Mouse (Mus musculus): ENCODE measurements around the gene Etaa1. TPM values are rescaled to one million over a fixed set of nuclear protein-coding genes. Genes with fewer than 3 reads are reported as not detected.
"Not testable (repeated sequence)": the region's sequence is repeated elsewhere in the genome, so short reads cannot be mapped to it uniquely, and the experiment has no call there.

The Etaa1 gene
- polyA plus RNA-seq, 1 experiment from 2014 or later = 10.2 TPM

DNA sequence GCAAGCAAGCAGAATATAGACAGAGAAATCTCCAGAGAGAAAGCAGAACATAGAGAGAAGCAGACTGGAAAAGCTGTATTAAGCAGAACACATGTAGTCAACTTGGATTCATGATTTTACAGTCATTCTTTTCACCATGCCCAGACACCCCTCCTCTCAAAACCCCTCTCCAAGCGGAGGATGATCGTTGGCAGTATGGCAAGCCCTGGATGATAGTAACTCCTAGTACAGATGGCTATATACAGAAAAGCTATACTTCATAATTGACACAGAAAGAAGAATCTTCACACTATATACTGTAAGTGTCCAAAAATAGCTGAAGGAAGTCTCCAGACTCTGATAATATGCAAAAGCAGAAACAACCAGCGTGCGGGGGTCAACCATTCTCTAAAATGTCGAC is 36.6 kb downstream of the Etaa1 start:
- WGBS = 87% methylated on average over 5 of the region's 5 CpGs
- H3K4me3 ChIP-seq = no peak overlapping the region

GRCm38 (mm10) chr11:17916486-17916885 is 37.2 kb downstream of the Etaa1 start:
- no peak overlapping the region for H3K27ac ChIP-seq (ENCODE audit: poor library complexity, severe bottlenecking)
- WGBS = 77% methylated on average over 1 of the region's 1 CpGs
- H3K27me3 ChIP-seq (replicated peaks) = no peaks in the 10 kb centered on the region
- no peaks in the 10 kb centered on the region for H3K4me1 ChIP-seq (replicated peaks)
- no peak overlapping the region for H3K4me2 ChIP-seq
- H3K4me3 ChIP-seq = no peak overlapping the region
- H3K9ac ChIP-seq = no peak overlapping the region
- peaks cover 4% of the 10 kb centered on the region; the same call in 1 of the 2 replicates for H3K9me3 ChIP-seq (replicated peaks)
- H3K36me3 ChIP-seq = no peaks in the 10 kb centered on the region
- ATAC-seq (ENCODE audit: insufficient number of reproducible peaks, low FRiP score) = no peak

More for the DNA sequence above, 36.6 kb downstream of the Etaa1 start:
- H3K4me2 ChIP-seq = no peak overlapping the region
- H3K27me3 ChIP-seq (replicated peaks) = no peaks in the 10 kb centered on the region
- H3K36me3 ChIP-seq = no peaks in the 10 kb centered on the region
- H3K9me3 ChIP-seq (replicated peaks) = peaks cover 4% of the 10 kb centered on the region; the same call in 1 of the 2 replicates
- H3K4me1 ChIP-seq (replicated peaks) = no peaks in the 10 kb centered on the region
- no peak for ATAC-seq (ENCODE audit: insufficient number of reproducible peaks, low FRiP score)
- no peak overlapping the region for H3K9ac ChIP-seq
- no peak overlapping the region for H3K27ac ChIP-seq (ENCODE audit: poor library complexity, severe bottlenecking)

- not testable (repeated sequence) for ATAC-seq (ENCODE audit: insufficient number of reproducible peaks, low FRiP score); H3K4me3 ChIP-seq
- WGBS = 79% methylated on average over 4 of the region's 4 CpGs
These were observed 52.7 kb downstream of the Etaa1 start for GRCm38 (mm10) chr11:17900996-17901395.

More at GRCm38 (mm10) chr11:17900996-17901395, 52.7 kb downstream of the Etaa1 start:
- H3K9me3 ChIP-seq (replicated peaks); H3K36me3 ChIP-seq; H3K4me1 ChIP-seq (replicated peaks); H3K4me2 ChIP-seq; H3K9ac ChIP-seq; H3K27ac ChIP-seq (ENCODE audit: poor library complexity, severe bottlenecking); H3K27me3 ChIP-seq (replicated peaks): not testable (repeated sequence)
